Mouse (Mus musculus) c-Kit-negative CD71-positive TER-119-positive erythroid progenitor cells, embryonic 14.5 days (primary cell): ENCODE data around the gene Cgrrf1.

Experiments
- DNase-seq: peaks from one replicate; pipeline ENCODE4 v3.0.0-alpha.2; 2013; ENCODE audit warnings: low read depth, low spot score

Gene Cgrrf1

GRCm38 (mm10) chr14:46885891-46886301, 54.0 kb downstream of the Cgrrf1 start:
- no peak for DNase-seq

- no peak for DNase-seq
Observed at GRCm38 (mm10) chr14:46889096-46889495, 57.2 kb downstream of the Cgrrf1 start.

- no peak for DNase-seq
Observed at GRCm38 (mm10) chr14:46893961-46894360, 62.0 kb downstream of the Cgrrf1 start.

- DNase-seq, result no peak
Observed at GRCm38 (mm10) chr14:46897953-46898352, 66.0 kb downstream of the Cgrrf1 start.

- DNase-seq, result no peak
Observed at GRCm38 (mm10) chr14:46898626-46899025, 66.7 kb downstream of the Cgrrf1 start.

- no peak for DNase-seq
Observed at GRCm38 (mm10) chr14:46902498-46903087, 70.7 kb downstream of the Cgrrf1 start.
